ENCODE assay signal across 8 mouse cellular contexts in the genomic region with DNA sequence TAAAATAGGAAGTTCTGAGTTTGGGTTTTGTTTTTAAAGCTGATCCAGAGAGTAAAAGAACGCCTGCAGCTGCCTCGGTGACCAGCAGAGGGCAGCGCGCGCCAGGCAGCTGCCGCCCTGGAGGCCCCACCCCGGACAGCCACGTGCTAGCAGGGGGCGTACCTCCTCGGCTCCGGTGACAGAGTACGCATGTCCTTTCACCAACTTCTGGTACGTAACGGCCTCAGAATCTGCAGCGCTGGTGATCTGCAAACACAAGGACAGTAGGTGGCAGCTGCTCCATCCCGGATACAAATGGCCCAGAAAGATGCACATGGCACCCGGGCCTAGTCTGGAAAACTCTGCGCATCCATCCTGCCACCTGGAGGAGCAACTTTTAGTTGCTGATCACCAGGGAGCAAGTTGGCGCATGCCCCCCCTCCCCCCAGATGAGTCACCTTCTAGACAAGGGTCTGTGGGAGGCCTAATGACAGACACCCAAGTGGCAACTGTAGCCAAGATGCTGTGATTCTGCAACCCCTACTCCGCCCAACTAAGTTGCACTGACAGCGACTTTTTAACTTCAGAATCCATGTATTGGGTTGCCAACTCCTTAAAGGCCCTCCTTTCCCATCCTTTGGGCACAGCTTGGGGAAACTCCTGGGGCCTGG. TPM values are rescaled to one million over a fixed set of nuclear protein-coding genes. Genes with fewer than 3 reads are reported as not detected.
DNase-seq lines count a peak whose midpoint lies in the region; ATAC-seq lines count a peak whose summit lies in the region.

No protein-coding gene starts in this region.

- H3K27me3 ChIP-seq in embryonic facial prominence, embryonic 13.5 days: no peaks in the 10 kb centered on the region
- H3K27me3 ChIP-seq in limb, embryonic 11.5 days (ENCODE audit: control insufficient read depth, insufficient read depth, low read length): no peaks in the 10 kb centered on the region
- H3K27me3 ChIP-seq in midbrain, embryonic 14.5 days (ENCODE audit: control insufficient read depth, insufficient read depth, low read length): no peaks in the 10 kb centered on the region

- WGBS in embryonic facial prominence, embryonic 13.5 days: 10% methylated on average over 21 of the region's 21 CpGs
- 11% methylated on average over 21 of the region's 21 CpGs for WGBS in limb, embryonic 11.5 days
- 10% methylated on average over 21 of the region's 21 CpGs for WGBS in midbrain, embryonic 14.5 days

- peak overlapping the region; percentile 47; the same call in 1 of the 2 replicates for H3K9ac ChIP-seq in embryonic facial prominence, embryonic 13.5 days
- no peak overlapping the region for H3K9ac ChIP-seq in limb, embryonic 11.5 days (ENCODE audit: low read length)
- H3K9ac ChIP-seq in midbrain, embryonic 14.5 days (replicated peaks; ENCODE audit: low read length): no peak overlapping the region

- peak overlapping the region; percentile 39 for H3K27ac ChIP-seq in embryonic facial prominence, embryonic 13.5 days
- H3K27ac ChIP-seq in limb, embryonic 11.5 days (replicated peaks; ENCODE audit: low read depth, low read length): no peak overlapping the region
- peak overlapping the region; percentile 64 for H3K27ac ChIP-seq in midbrain, embryonic 14.5 days (replicated peaks; ENCODE audit: low read depth, low read length)

- 0 out of 2 replicates have a peak, but pooled peaks cover 10% of the 10 kb centered on the region for H3K4me1 ChIP-seq in embryonic facial prominence, embryonic 13.5 days
- no peaks in the 10 kb centered on the region for H3K4me1 ChIP-seq in limb, embryonic 11.5 days (ENCODE audit: control insufficient read depth, insufficient read depth, low read length)
- H3K4me1 ChIP-seq in midbrain, embryonic 14.5 days (ENCODE audit: control insufficient read depth, insufficient read depth, low read length): no peaks in the 10 kb centered on the region; the same call in 1 of the 2 replicates

- peak; percentile 98 for DNase-seq in 416B (ENCODE audit: low read depth)
- DNase-seq in adrenal gland, postnatal 4 days (ENCODE audit: low spot score in 2 of 2): peak; percentile 71 to 85
- DNase-seq in heart, adult 18-20 months: peak; percentile 93 to 97
- DNase-seq in kidney, adult 18-20 months: peak; percentile 93
- DNase-seq in limb, embryonic 11.5 days (ENCODE audit: low spot score): peak; percentile 91
- peak; percentile 94 for DNase-seq in midbrain, embryonic 14.5 days
- peak; percentile 76 for DNase-seq in spleen, adult 12 weeks (ENCODE audit: low spot score)

- ATAC-seq in embryonic facial prominence, embryonic 13.5 days (ENCODE audit: insufficient number of reproducible peaks, insufficient read depth, low FRiP score, low TSS enrichment, low read depth): peak; percentile 86
- ATAC-seq in limb, embryonic 11.5 days (ENCODE audit: insufficient number of reproducible peaks, low FRiP score, low TSS enrichment, low read depth): peak; percentile 81
- peak; percentile 94 for ATAC-seq in midbrain, embryonic 14.5 days (ENCODE audit: low FRiP score, low TSS enrichment)

- H3K36me3 ChIP-seq in embryonic facial prominence, embryonic 13.5 days: peaks cover 74% of the 10 kb centered on the region
- peaks cover 12% of the 10 kb centered on the region for H3K36me3 ChIP-seq in limb, embryonic 11.5 days (ENCODE audit: control insufficient read depth, insufficient read depth, low read length)
- peaks cover 35% of the 10 kb centered on the region for H3K36me3 ChIP-seq in midbrain, embryonic 14.5 days (ENCODE audit: control insufficient read depth, insufficient read depth, low read length)

- peak overlapping the region; percentile 56 for H3K4me2 ChIP-seq in embryonic facial prominence, embryonic 13.5 days
- peak overlapping the region; percentile 45 for H3K4me2 ChIP-seq in limb, embryonic 11.5 days (ENCODE audit: low read depth, severe bottlenecking)
- H3K4me2 ChIP-seq in midbrain, embryonic 14.5 days (ENCODE audit: low read length): peak overlapping the region; percentile 54

- H3K9me3 ChIP-seq in embryonic facial prominence, embryonic 13.5 days: no peaks in the 10 kb centered on the region
- H3K9me3 ChIP-seq in limb, embryonic 11.5 days (ENCODE audit: control insufficient read depth, low read length): no peaks in the 10 kb centered on the region
- no peaks in the 10 kb centered on the region for H3K9me3 ChIP-seq in midbrain, embryonic 14.5 days (ENCODE audit: control insufficient read depth, low read length)

- H3K4me3 ChIP-seq in embryonic facial prominence, embryonic 13.5 days: peak overlapping the region; percentile 25
- no peak overlapping the region for H3K4me3 ChIP-seq in limb, embryonic 11.5 days (ENCODE audit: low read depth, low read length)
- peak overlapping the region; percentile 17 for H3K4me3 ChIP-seq in midbrain, embryonic 14.5 days (replicated peaks; ENCODE audit: low read depth, low read length)

RNA-seq across cellular contexts. Expression of a gene that starts 27.5 kb away (rescaled TPM):
- 10 to 100 TPM; 67.3 to 72.8 TPM for total RNA-seq in adrenal gland, postnatal 4 days (2021)
- polyA plus RNA-seq in embryonic facial prominence, embryonic 13.5 days (2015; fragmentation: Nextera tagmentation; extraction: Ambion mirVana): 125 and 128 TPM in 2 replicates
- total RNA-seq in heart, adult 18-20 months (2021): 10 to 100 TPM; 67.5 to 68.4 TPM
- polyA plus RNA-seq in limb, embryonic 11.5 days (2014; fragmentation: Nextera tagmentation; extraction: Ambion mirVana): 78.3 and 84.1 TPM in 2 replicates
- 57.9 and 68.7 TPM in 2 replicates for polyA plus RNA-seq in midbrain, embryonic 14.5 days (2014; fragmentation: Nextera tagmentation; extraction: Ambion mirVana)
